Mouse (Mus musculus) midbrain, embryonic 10.5 days (tissue): ENCODE results near the gene Arhgap44. TPM values are rescaled to one million over a fixed set of nuclear protein-coding genes. Genes with fewer than 3 reads are reported as not detected.

ENCODE experiments used
- DNase-seq: peaks from one replicate; pipeline ENCODE4 v3.0.0-alpha.2; 2017; ENCODE audit warnings: low spot score
- H3K27ac ChIP-seq: fragments of 300-500 bp; sonication (generic); replicated peaks from 2 replicates; pipeline ENCODE4 v1.5.1; 2016; ENCODE audit warnings: mild to moderate bottlenecking
- H3K27me3 ChIP-seq: fragments of 300-500 bp; sonication (generic); 2 replicates; pipeline ENCODE4 v1.6.1; 2016; ENCODE audit warnings: low read depth, mild to moderate bottlenecking; ENCODE audit not compliant: poor library complexity, severe bottlenecking
- H3K36me3 ChIP-seq: fragments of 300-500 bp; sonication (generic); 2 replicates; pipeline ENCODE4 v1.6.1; 2016; ENCODE audit warnings: mild to moderate bottlenecking, moderate library complexity
- H3K4me1 ChIP-seq: fragments of 300-500 bp; sonication (generic); 2 replicates; pipeline ENCODE4 v1.6.1; 2016
- H3K4me3 ChIP-seq: fragments of 300-500 bp; sonication (generic); 2 replicates; pipeline ENCODE4 v1.5.1; 2016; ENCODE audit warnings: mild to moderate bottlenecking, moderate library complexity
- H3K9me3 ChIP-seq: fragments of 300-500 bp; sonication (generic); replicated peaks from 2 replicates; pipeline ENCODE4 v1.6.1; 2016; ENCODE audit warnings: mild to moderate bottlenecking
- WGBS: fragments of 180-500 bp; shearing (Covaris S2); methylation state at CpG from one replicate; pipeline ENCODE4 v1.1.7; 2016; 5-methylcytosine and 5-hydroxymethylcytosine counted together
- polyA plus RNA-seq: library from polyadenylated mRNA; unstranded; fragments of >200 nt; fragmentation: Nextera tagmentation; extraction: Ambion mirVana; gene quantifications from 2 replicates; pipeline ENCODE4 v1.2.1, GENCODE M21; 2016

The Arhgap44 gene
- polyA plus RNA-seq, 1 experiment from 2014 or later = 3.8 TPM

- DNase-seq = no peak
- H3K36me3 ChIP-seq = no peaks in the 10 kb centered on the region
- no peaks in the 10 kb centered on the region for H3K4me1 ChIP-seq
- H3K9me3 ChIP-seq = no peaks in the 10 kb centered on the region
- no peak overlapping the region for H3K4me3 ChIP-seq
- WGBS = 80% methylated on average over 4 of the region's 4 CpGs
- H3K27me3 ChIP-seq = no peaks in the 10 kb centered on the region
- no peak overlapping the region for H3K27ac ChIP-seq
Observed at GRCm38 (mm10) chr11:65097526-65098070, 65.2 kb downstream of the Arhgap44 start.

GRCm38 (mm10) chr11:65096866-65097265 lies 65.9 kb downstream of the Arhgap44 start:
- no peak for DNase-seq
- Histone ChIP-seq H3K27ac (no peak overlapping the region), H3K36me3 (no peaks in the 10 kb centered on the region), H3K9me3 (no peaks in the 10 kb centered on the region), H3K4me1 (no peaks in the 10 kb centered on the region), H3K27me3 (no peaks in the 10 kb centered on the region), H3K4me3 (no peak overlapping the region)
- whole genome bisulfite sequencing = 96% methylated on average over 5 of the region's 5 CpGs

- Histone ChIP-seq H3K4me1 (no peaks in the 10 kb centered on the region), H3K27me3 (no peaks in the 10 kb centered on the region), H3K27ac (no peak overlapping the region), H3K36me3 (no peaks in the 10 kb centered on the region), H3K4me3 (no peak overlapping the region), H3K9me3 (no peaks in the 10 kb centered on the region)
- DNase-seq = no peak
- WGBS = 89% methylated on average over 8 of the region's 8 CpGs
Observed at GRCm38 (mm10) chr11:65092851-65093250, 69.9 kb downstream of the Arhgap44 start.

DNA sequence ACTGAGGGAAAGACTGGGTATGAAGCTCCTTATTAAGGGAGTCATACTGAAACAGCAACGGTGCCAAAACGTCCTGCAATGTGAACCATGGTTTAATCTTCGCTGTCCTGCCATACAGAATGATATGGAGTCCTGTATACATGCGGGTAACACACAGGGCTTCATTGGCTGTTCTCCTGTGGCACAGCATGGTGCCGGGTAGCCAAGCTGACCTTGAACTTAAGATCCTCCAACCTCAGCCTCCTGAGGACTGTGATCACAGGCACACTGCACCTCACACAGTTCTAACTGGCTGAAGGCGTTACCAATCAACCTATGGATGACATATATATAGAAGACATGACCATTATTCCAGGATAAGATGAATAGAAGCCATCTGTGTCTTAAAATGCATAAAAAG lies 72.4 kb downstream of the Arhgap44 start:
- H3K4me1 ChIP-seq = no peaks in the 10 kb centered on the region
- H3K27ac ChIP-seq = no peak overlapping the region
- no peak overlapping the region for H3K4me3 ChIP-seq
- no peaks in the 10 kb centered on the region for H3K9me3 ChIP-seq
- no peak for DNase-seq
- H3K27me3 ChIP-seq = no peaks in the 10 kb centered on the region
- H3K36me3 ChIP-seq = no peaks in the 10 kb centered on the region
- 93% methylated on average over 6 of the region's 6 CpGs for WGBS

DNA sequence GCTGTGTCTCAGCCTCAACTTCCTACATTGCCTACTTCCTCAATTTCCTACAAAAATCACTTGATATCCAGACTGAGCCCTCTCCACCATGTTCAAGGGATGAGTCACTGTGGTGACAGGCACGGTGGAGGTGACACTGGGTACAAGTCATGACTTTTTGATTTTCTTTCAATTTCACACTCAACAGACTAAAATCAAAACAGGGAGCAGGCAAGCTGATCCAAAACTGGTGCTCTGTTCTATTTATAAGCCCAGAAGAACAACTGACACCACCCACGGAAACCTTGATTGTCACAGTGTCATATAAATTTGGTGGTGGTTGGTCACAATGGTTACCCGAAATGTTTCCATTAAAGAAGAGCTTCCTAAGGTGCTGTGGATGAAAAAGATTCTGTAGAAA lies 72.8 kb downstream of the Arhgap44 start:
- H3K9me3 ChIP-seq = no peaks in the 10 kb centered on the region
- DNase-seq = no peak
- H3K36me3 ChIP-seq = no peaks in the 10 kb centered on the region
- H3K27me3 ChIP-seq = no peaks in the 10 kb centered on the region
- H3K27ac ChIP-seq = no peak overlapping the region
- WGBS = 85% methylated on average over 3 of the region's 3 CpGs
- H3K4me1 ChIP-seq = no peaks in the 10 kb centered on the region
- no peak overlapping the region for H3K4me3 ChIP-seq

- no peak overlapping the region for H3K4me3 ChIP-seq
- H3K36me3 ChIP-seq = no peaks in the 10 kb centered on the region
- no peaks in the 10 kb centered on the region for H3K9me3 ChIP-seq
- DNase-seq = no peak
- 87% methylated on average over 6 of the region's 6 CpGs for WGBS
- H3K27me3 ChIP-seq = no peaks in the 10 kb centered on the region
- H3K27ac ChIP-seq = no peak overlapping the region
- H3K4me1 ChIP-seq = no peaks in the 10 kb centered on the region
Observed at GRCm38 (mm10) chr11:65089282-65089681, 73.5 kb downstream of the Arhgap44 start.

- H3K9me3 ChIP-seq = no peaks in the 10 kb centered on the region
- no peak overlapping the region for H3K4me3 ChIP-seq
- WGBS = 54% methylated on average over 5 of the region's 5 CpGs
- H3K36me3 ChIP-seq = no peaks in the 10 kb centered on the region
- peak; percentile 55 for DNase-seq
- H3K27me3 ChIP-seq = no peaks in the 10 kb centered on the region
- H3K4me1 ChIP-seq = no peaks in the 10 kb centered on the region
- H3K27ac ChIP-seq = no peak overlapping the region
Observed at GRCm38 (mm10) chr11:65088451-65089222, 74.1 kb downstream of the Arhgap44 start.

DNA sequence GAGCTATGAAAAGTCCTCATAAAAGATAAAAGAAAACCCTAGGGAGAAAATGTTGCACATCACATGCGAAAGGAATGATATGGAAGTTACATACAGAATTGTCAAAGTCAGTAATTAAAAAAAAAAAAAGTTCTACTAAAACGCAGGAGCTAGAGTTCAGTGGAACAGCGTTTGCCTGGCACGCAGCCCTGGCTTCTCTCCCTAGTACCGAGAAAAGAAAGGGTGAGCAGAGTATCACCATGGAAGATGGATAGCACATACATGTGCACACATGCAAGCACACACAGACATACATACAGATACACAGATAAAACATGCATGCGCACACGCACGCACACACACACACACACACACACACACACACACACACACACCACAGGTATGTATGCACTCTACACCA lies 82.0 kb downstream of the Arhgap44 start:
- no peaks in the 10 kb centered on the region for H3K4me1 ChIP-seq
- H3K27me3 ChIP-seq = no peaks in the 10 kb centered on the region
- no peaks in the 10 kb centered on the region for H3K9me3 ChIP-seq
- no peak for DNase-seq
- WGBS = 91% methylated on average over 8 of the region's 8 CpGs
- H3K36me3 ChIP-seq = no peaks in the 10 kb centered on the region
- H3K27ac ChIP-seq = no peak overlapping the region
- H3K4me3 ChIP-seq = no peak overlapping the region

DNA sequence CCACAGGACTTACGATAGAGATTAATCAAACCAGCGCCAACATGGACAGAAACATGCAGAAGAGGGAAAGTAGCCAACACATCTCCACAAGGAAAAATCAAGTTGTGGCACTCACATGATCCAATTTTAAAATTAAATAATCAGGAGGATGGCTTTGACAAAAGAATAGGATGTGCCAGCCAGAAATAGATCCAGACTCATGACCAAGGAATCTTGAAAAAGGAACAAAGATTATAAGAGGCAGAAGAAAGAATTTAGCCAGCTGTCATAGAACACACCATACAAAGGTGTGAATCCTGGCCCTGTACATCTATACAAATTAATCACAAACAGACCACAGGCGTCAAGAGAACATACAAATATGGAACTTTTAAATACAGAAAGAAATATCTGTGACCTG lies 82.5 kb downstream of the Arhgap44 start:
- Histone ChIP-seq H3K4me1 (no peaks in the 10 kb centered on the region), H3K9me3 (no peaks in the 10 kb centered on the region), H3K27me3 (no peaks in the 10 kb centered on the region), H3K36me3 (no peaks in the 10 kb centered on the region), H3K4me3 (no peak overlapping the region), H3K27ac (no peak overlapping the region)
- 93% methylated on average over 3 of the region's 3 CpGs for WGBS
- DNase-seq = no peak

GRCm38 (mm10) chr11:65069609-65070008 lies 93.2 kb downstream of the Arhgap44 start:
- Histone ChIP-seq H3K36me3 (0 out of 2 replicates have a peak, but pooled peaks cover 2% of the 10 kb centered on the region), H3K9me3 (no peaks in the 10 kb centered on the region), H3K27ac (no peak overlapping the region), H3K27me3 (no peaks in the 10 kb centered on the region), H3K4me1 (peaks cover 9% of the 10 kb centered on the region), H3K4me3 (no peak overlapping the region)
- no peak for DNase-seq
- 93% methylated on average over 5 of the region's 5 CpGs for whole genome bisulfite sequencing

DNA sequence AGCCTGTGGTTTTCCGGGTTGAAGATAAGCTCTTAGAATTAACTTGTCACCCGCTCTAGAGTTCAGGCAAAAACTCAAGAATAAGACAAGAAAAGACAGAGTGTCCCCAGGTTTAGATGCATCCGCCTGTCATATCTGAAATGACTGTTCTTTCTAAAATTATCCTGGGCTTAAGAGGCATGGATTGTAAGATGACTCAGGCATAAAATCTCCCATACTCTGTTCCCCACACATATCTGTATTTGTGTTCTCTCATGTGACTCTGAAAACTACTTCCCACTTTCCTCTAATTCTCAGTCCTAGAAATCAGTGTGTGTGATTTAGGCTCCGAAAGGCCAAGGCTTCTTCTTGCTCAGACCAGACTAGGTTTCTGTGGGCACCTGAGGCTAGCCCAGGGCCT lies 93.7 kb downstream of the Arhgap44 start:
- Histone ChIP-seq H3K9me3 (no peaks in the 10 kb centered on the region), H3K27me3 (no peaks in the 10 kb centered on the region), H3K27ac (no peak overlapping the region), H3K4me3 (no peak overlapping the region), H3K4me1 (peaks cover 9% of the 10 kb centered on the region), H3K36me3 (0 out of 2 replicates have a peak, but pooled peaks cover 2% of the 10 kb centered on the region)
- DNase-seq = no peak
- WGBS = 71% methylated on average over 4 of the region's 4 CpGs

- Histone ChIP-seq H3K36me3 (no peaks in the 10 kb centered on the region), H3K4me1 (peaks cover 5% of the 10 kb centered on the region; the same call in 1 of the 2 replicates), H3K27ac (no peak overlapping the region), H3K4me3 (no peak overlapping the region), H3K9me3 (no peaks in the 10 kb centered on the region), H3K27me3 (no peaks in the 10 kb centered on the region)
- DNase-seq = peak; percentile 6
- WGBS = 89% methylated on average over 13 of the region's 13 CpGs
Observed at GRCm38 (mm10) chr11:65065201-65065600, 97.6 kb downstream of the Arhgap44 start.

DNA sequence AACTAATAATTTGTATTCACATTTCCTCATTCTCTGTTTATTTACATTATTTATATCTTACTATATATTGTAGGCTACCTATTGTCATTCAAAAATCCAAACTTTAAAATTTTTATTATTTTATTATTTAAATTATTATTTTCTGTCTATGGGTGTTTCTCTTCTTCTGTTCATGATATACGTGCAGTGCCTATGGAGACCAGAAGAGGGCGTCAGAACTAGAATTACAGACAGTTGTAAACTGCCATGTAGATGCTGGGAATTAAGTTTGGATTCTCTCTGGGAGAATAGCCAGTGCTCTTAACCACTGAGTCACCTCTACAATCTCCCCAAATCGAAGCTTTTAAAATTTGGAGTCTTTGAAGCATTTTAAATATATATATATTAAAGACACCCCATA lies 101.3 kb downstream of the Arhgap44 start:
- no peak overlapping the region for H3K27ac ChIP-seq
- H3K36me3 ChIP-seq = no peaks in the 10 kb centered on the region
- peak; percentile 8 for DNase-seq
- peaks cover 20% of the 10 kb centered on the region for H3K4me1 ChIP-seq
- no peaks in the 10 kb centered on the region for H3K9me3 ChIP-seq
- 52% methylated on average over 3 of the region's 3 CpGs for WGBS
- H3K27me3 ChIP-seq = no peaks in the 10 kb centered on the region
- no peak overlapping the region for H3K4me3 ChIP-seq
